Mouse (Mus musculus) myocyte (in vitro differentiated cells): Measurements from ENCODE around the gene Pcgf5. TPM values are rescaled to one million over a fixed set of nuclear protein-coding genes. Genes with fewer than 3 reads are reported as not detected.
A peak's percentile ranks its signal among the peaks of the same experiment; 100 is the strongest.

Source experiments
- H3K27me3 ChIP-seq: one replicate; pipeline ENCODE4 v1.6.1; 2011; ENCODE audit not compliant: control insufficient read depth, insufficient read depth, insufficient read length
- H3K36me3 ChIP-seq: one replicate; pipeline ENCODE4 v1.6.1; 2011; ENCODE audit not compliant: control insufficient read depth, insufficient read depth
- H3K4me2 ChIP-seq: one replicate; pipeline ENCODE4 v1.6.1; 2011; ENCODE audit warnings: low read depth, control low read depth
- H3K4me3 ChIP-seq: one replicate; pipeline ENCODE4 v1.5.1; 2011; ENCODE audit warnings: mild to moderate bottlenecking, control low read depth, moderate library complexity
- H3K79me2 ChIP-seq: one replicate; pipeline ENCODE4 v1.6.1; 2011; ENCODE audit not compliant: control insufficient read depth, insufficient read depth
- H3ac ChIP-seq: one replicate; pipeline ENCODE4 v1.6.1; 2011; ENCODE audit not compliant: control insufficient read depth, insufficient read length
- CEBPB ChIP-seq: IDR thresholded peaks from 2 replicates; pipeline ENCODE4 v1.6.1; 2011; ENCODE audit warnings: mild to moderate bottlenecking, moderate library complexity; ENCODE audit not compliant: poor library complexity, insufficient read depth, severe bottlenecking
- E2F4 ChIP-seq: IDR thresholded peaks from one replicate; pipeline ENCODE4 v1.6.1; 2011; ENCODE audit warnings: mild to moderate bottlenecking, control low read depth, moderate library complexity; ENCODE audit not compliant: insufficient read depth
- MAX ChIP-seq: IDR thresholded peaks from one replicate; pipeline ENCODE4 v1.6.1; 2011; ENCODE audit warnings: low read depth, mild to moderate bottlenecking, control low read depth
- MYOD1 ChIP-seq, 3 experiments: IDR thresholded peaks; one replicate each; pipeline ENCODE4 v1.6.1; 2011; ENCODE audit warnings: control low read depth in 2 of 3, low read depth in 2 of 3, mild to moderate bottlenecking in 2 of 3, moderate library complexity in 1 of 3; ENCODE audit not compliant: insufficient read length in 2 of 3, control insufficient read depth in 1 of 3
- MYOG ChIP-seq, 3 experiments: IDR thresholded peaks; one replicate each; pipeline ENCODE4 v1.6.1; 2011; ENCODE audit warnings: control low read depth in 2 of 3, low read depth in 2 of 3, mild to moderate bottlenecking in 2 of 3; ENCODE audit not compliant: insufficient read length in 2 of 3, control insufficient read depth in 1 of 3, insufficient read depth in 1 of 3
- POLR2A ChIP-seq: IDR thresholded peaks from one replicate; pipeline ENCODE4 v1.6.1; 2011; ENCODE audit warnings: low read depth, mild to moderate bottlenecking, control low read depth, moderate library complexity; ENCODE audit not compliant: insufficient read length
- POLR2AphosphoS2 ChIP-seq: IDR thresholded peaks from one replicate; pipeline ENCODE4 v1.6.1; 2011; ENCODE audit warnings: low read depth, control low read depth; ENCODE audit not compliant: insufficient read length
- REST ChIP-seq: IDR thresholded peaks from one replicate; pipeline ENCODE4 v1.6.1; 2011; ENCODE audit warnings: mild to moderate bottlenecking, control low read depth, moderate library complexity; ENCODE audit not compliant: insufficient read depth, insufficient read length
- SRF ChIP-seq: IDR thresholded peaks from one replicate; pipeline ENCODE4 v1.6.1; 2011; ENCODE audit warnings: low read depth; ENCODE audit not compliant: control insufficient read depth, insufficient read length
- TCF12 ChIP-seq: IDR thresholded peaks from one replicate; pipeline ENCODE4 v1.6.1; 2011; ENCODE audit warnings: mild to moderate bottlenecking, control low read depth; ENCODE audit not compliant: poor library complexity, insufficient read depth, severe bottlenecking
- TCF3 ChIP-seq: IDR thresholded peaks from one replicate; pipeline ENCODE4 v1.6.1; 2011; ENCODE audit warnings: low read depth, control low read depth; ENCODE audit not compliant: insufficient read length
- USF1 ChIP-seq: IDR thresholded peaks from one replicate; pipeline ENCODE4 v1.6.1; 2011; ENCODE audit warnings: low read depth, mild to moderate bottlenecking, control low read depth, moderate library complexity
- polyA plus RNA-seq: library from polyadenylated mRNA; unstranded; fragments of >200 nt; fragmentation: generic; extraction: Trizol; gene quantifications from one replicate; pipeline ENCODE4 v1.2.1, GENCODE M21; 2012; ENCODE audit warnings: missing spikeins

Gene Pcgf5
- 13.9 TPM for polyA plus RNA-seq

- Histone ChIP-seq H3K79me2 (no peaks in the 10 kb centered on the region), H3K27me3 (no peaks in the 10 kb centered on the region), H3ac (peak within 1 kb of the TSS; percentile 87), H3K4me3 (peak within 1 kb of the TSS; percentile 27), H3K36me3 (no peaks in the 10 kb centered on the region), H3K4me2 (peak within 1 kb of the TSS; percentile 74)
- TF ChIP-seq POLR2A = peak; percentile 68
- no peak for TF ChIP-seq POLR2AphosphoS2
- no peak for TF ChIP-seq TCF12
- TF ChIP-seq SRF = peak; percentile 14
- TF ChIP-seq E2F4 = no peak
- no peak for TF ChIP-seq REST
- no peak for TF ChIP-seq CEBPB
- no peak for TF ChIP-seq USF1
- TF ChIP-seq MAX = no peak
- TF ChIP-seq MYOD1 (IDR thresholded peaks at IDR 0.05; ENCODE audit: control insufficient read depth in 1 of 3, insufficient read length in 2 of 3, low read depth in 2 of 3) = peak in 1 of 3 experiments; percentile 31
- no peak for TF ChIP-seq MYOG (IDR thresholded peaks at IDR 0.05; ENCODE audit: control insufficient read depth in 1 of 3, insufficient read depth in 1 of 3, insufficient read length in 2 of 3, low read depth in 2 of 3)
- no peak for TF ChIP-seq TCF3
These were observed at the start of gene Pcgf5 for GRCm38 (mm10) chr19:36348161-36348800. Gene Pcgf5 (plus strand): TSS chr19:36348309.

GRCm38 (mm10) chr19:36305542-36305941 lies 42.6 kb upstream of the Pcgf5 start:
- Histone ChIP-seq H3K4me3 (no peak overlapping the region), H3ac (no peak overlapping the region), H3K79me2 (no peaks in the 10 kb centered on the region), H3K4me2 (peak overlapping the region; percentile 66), H3K27me3 (no peaks in the 10 kb centered on the region), H3K36me3 (no peaks in the 10 kb centered on the region)
- TF ChIP-seq MAX = peak; percentile 42
- no peak for TF ChIP-seq REST
- TF ChIP-seq POLR2A = no peak
- no peak for TF ChIP-seq CEBPB

- Histone ChIP-seq H3K27me3 (no peaks in the 10 kb centered on the region), H3K79me2 (no peaks in the 10 kb centered on the region), H3K4me2 (no peak overlapping the region), H3K36me3 (no peaks in the 10 kb centered on the region), H3ac (no peak overlapping the region), H3K4me3 (no peak overlapping the region)
- TF ChIP-seq POLR2A = no peak
- no peak for TF ChIP-seq CEBPB
- TF ChIP-seq USF1 = no peak
- TF ChIP-seq MYOG (IDR thresholded peaks at IDR 0.05; ENCODE audit: control insufficient read depth in 1 of 3, insufficient read depth in 1 of 3, insufficient read length in 2 of 3, low read depth in 2 of 3) = no peak
- TF ChIP-seq MYOD1 (IDR thresholded peaks at IDR 0.05; ENCODE audit: control insufficient read depth in 1 of 3, insufficient read length in 2 of 3, low read depth in 2 of 3) = no peak
- no peak for TF ChIP-seq TCF3
- no peak for TF ChIP-seq SRF
These were observed 34.1 kb upstream of the Pcgf5 start for GRCm38 (mm10) chr19:36314010-36314409.

GRCm38 (mm10) chr19:36319735-36320134 lies 28.4 kb upstream of the Pcgf5 start:
- TF ChIP-seq SRF (no peak), REST (no peak)
- Histone ChIP-seq H3K27me3 (no peaks in the 10 kb centered on the region), H3K36me3 (no peaks in the 10 kb centered on the region), H3ac (no peak overlapping the region), H3K4me3 (no peak overlapping the region), H3K79me2 (no peaks in the 10 kb centered on the region), H3K4me2 (no peak overlapping the region)

GRCm38 (mm10) chr19:36321066-36321465 lies 27.0 kb upstream of the Pcgf5 start:
- Histone ChIP-seq H3K27me3 (no peaks in the 10 kb centered on the region), H3K79me2 (no peaks in the 10 kb centered on the region), H3K4me3 (no peak overlapping the region), H3K36me3 (no peaks in the 10 kb centered on the region), H3ac (no peak overlapping the region), H3K4me2 (no peak overlapping the region)
- TF ChIP-seq POLR2AphosphoS2 (no peak), USF1 (no peak)

- Histone ChIP-seq H3K36me3 (no peaks in the 10 kb centered on the region), H3K4me3 (no peak overlapping the region), H3K79me2 (no peaks in the 10 kb centered on the region), H3K4me2 (no peak overlapping the region), H3ac (no peak overlapping the region), H3K27me3 (no peaks in the 10 kb centered on the region)
- TF ChIP-seq TCF3 = no peak
- no peak for TF ChIP-seq POLR2AphosphoS2
- no peak for TF ChIP-seq REST
- no peak for TF ChIP-seq MYOG (IDR thresholded peaks at IDR 0.05; ENCODE audit: control insufficient read depth in 1 of 3, insufficient read depth in 1 of 3, insufficient read length in 2 of 3, low read depth in 2 of 3)
- TF ChIP-seq SRF = no peak
- no peak for TF ChIP-seq CEBPB
- TF ChIP-seq MAX = no peak
- TF ChIP-seq MYOD1 (IDR thresholded peaks at IDR 0.05; ENCODE audit: control insufficient read depth in 1 of 3, insufficient read length in 2 of 3, low read depth in 2 of 3) = no peak
- no peak for TF ChIP-seq USF1
- no peak for TF ChIP-seq E2F4
- TF ChIP-seq POLR2A = no peak
- TF ChIP-seq TCF12 = no peak
These were observed 24.8 kb upstream of the Pcgf5 start for GRCm38 (mm10) chr19:36323326-36323725.
